Mouse (Mus musculus): ENCODE measurements around the gene Copz2. TPM values are rescaled to one million over a fixed set of nuclear protein-coding genes. Genes with fewer than 3 reads are reported as not detected.
A peak's percentile ranks its signal among the peaks of the same experiment; 100 is the strongest.
"Not testable (repeated sequence)": the region's sequence is repeated elsewhere in the genome, so short reads cannot be mapped to it uniquely, and the experiment has no call there.

Gene Copz2
- polyA plus RNA-seq, 1 experiment = 39.7 TPM

GRCm38 (mm10) chr11:96837298-96837697, 12.4 kb upstream of the Copz2 start:
- 42% methylated on average over 9 of the region's 9 CpGs for WGBS
- DNase-seq = no peak
- TF ChIP-seq CTCF (IDR thresholded peaks at IDR 0.05; ENCODE audit: insufficient read depth, low read length) (peak; percentile 40; the same call in 1 of the 2 replicates), POLR2A (IDR thresholded peaks at IDR 0.05; ENCODE audit: borderline replicate concordance, extremely low read depth, low read depth, low read length) (no peak)
- Histone ChIP-seq H3K4me1 (ENCODE audit: control insufficient read depth, insufficient read depth, low read length) (no peaks in the 10 kb centered on the region), H3K4me3 (replicated peaks; ENCODE audit: extremely low read depth, low read depth, low read length) (no peak overlapping the region)

GRCm38 (mm10) chr11:96838341-96838740, 11.3 kb upstream of the Copz2 start:
- WGBS = 60% methylated on average over 4 of the region's 4 CpGs
- TF ChIP-seq CTCF (IDR thresholded peaks at IDR 0.05; ENCODE audit: insufficient read depth, low read length) = no peak
- no peak for TF ChIP-seq POLR2A (IDR thresholded peaks at IDR 0.05; ENCODE audit: borderline replicate concordance, extremely low read depth, low read depth, low read length)
- no peak overlapping the region for H3K4me3 ChIP-seq (replicated peaks; ENCODE audit: extremely low read depth, low read depth, low read length)
- DNase-seq = no peak
- H3K4me1 ChIP-seq (ENCODE audit: control insufficient read depth, insufficient read depth, low read length) = no peaks in the 10 kb centered on the region

DNA sequence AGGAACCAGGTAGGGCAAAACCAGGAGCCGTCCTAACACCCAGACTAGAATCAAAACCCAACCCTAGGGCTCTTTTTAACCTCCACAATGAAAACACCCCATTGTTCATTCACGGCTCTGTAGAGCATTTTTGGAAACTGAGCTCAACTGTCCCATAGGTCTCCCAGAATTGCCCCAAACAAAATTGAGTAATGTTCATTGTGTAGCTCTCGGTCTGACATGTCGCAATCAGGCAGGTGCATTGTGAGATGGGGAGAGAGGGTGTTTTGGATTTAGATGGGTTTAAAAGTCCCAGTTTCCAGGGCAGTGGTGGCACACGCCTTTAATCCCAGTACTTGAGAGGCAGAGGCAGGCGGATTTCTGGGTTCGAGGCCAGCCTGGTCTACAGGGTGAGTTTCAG, 10.2 kb upstream of the Copz2 start:
- TF ChIP-seq CTCF (IDR thresholded peaks at IDR 0.05; ENCODE audit: insufficient read depth, low read length) (no peak), POLR2A (IDR thresholded peaks at IDR 0.05; ENCODE audit: borderline replicate concordance, extremely low read depth, low read depth, low read length) (no peak)
- Histone ChIP-seq H3K4me1 (ENCODE audit: control insufficient read depth, insufficient read depth, low read length) (no peaks in the 10 kb centered on the region), H3K4me3 (replicated peaks; ENCODE audit: extremely low read depth, low read depth, low read length) (no peak overlapping the region)
- 82% methylated on average over 7 of the region's 7 CpGs for WGBS
- DNase-seq = no peak

GRCm38 (mm10) chr11:96839877-96840276, 9.8 kb upstream of the Copz2 start:
- Histone ChIP-seq H3K4me1 (ENCODE audit: control insufficient read depth, insufficient read depth, low read length) (no peaks in the 10 kb centered on the region), H3K4me3 (replicated peaks; ENCODE audit: extremely low read depth, low read depth, low read length) (no peak overlapping the region)
- 69% methylated on average over 3 of the region's 3 CpGs for WGBS
- TF ChIP-seq CTCF (IDR thresholded peaks at IDR 0.05; ENCODE audit: insufficient read depth, low read length) (no peak), POLR2A (IDR thresholded peaks at IDR 0.05; ENCODE audit: borderline replicate concordance, extremely low read depth, low read depth, low read length) (no peak)
- DNase-seq = no peak

DNA sequence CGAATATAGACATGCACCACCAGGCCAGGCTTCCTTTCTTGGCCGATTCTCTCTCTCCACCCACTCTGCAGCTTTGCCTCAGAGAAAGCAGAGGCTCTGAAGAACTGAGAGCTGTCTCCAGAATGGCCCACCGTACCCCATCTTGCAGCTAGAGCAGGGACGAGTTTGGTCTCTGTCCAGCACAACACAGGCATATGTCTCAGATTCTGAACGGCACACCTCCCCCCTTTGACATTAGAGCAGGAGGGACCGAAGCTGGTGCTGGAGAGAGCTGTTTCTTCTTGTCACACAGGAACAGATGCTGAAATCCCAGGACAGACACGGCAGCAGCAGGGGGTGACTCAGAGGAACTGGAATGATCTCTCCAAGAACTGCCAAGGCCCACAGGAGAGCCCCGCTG, 9.4 kb upstream of the Copz2 start:
- DNase-seq = no peak
- TF ChIP-seq CTCF (IDR thresholded peaks at IDR 0.05; ENCODE audit: insufficient read depth, low read length) (no peak), POLR2A (IDR thresholded peaks at IDR 0.05; ENCODE audit: borderline replicate concordance, extremely low read depth, low read depth, low read length) (no peak)
- no peak overlapping the region for H3K4me3 ChIP-seq (replicated peaks; ENCODE audit: extremely low read depth, low read depth, low read length)
- WGBS = 41% methylated on average over 8 of the region's 8 CpGs
- no peaks in the 10 kb centered on the region for H3K4me1 ChIP-seq (ENCODE audit: control insufficient read depth, insufficient read depth, low read length)

DNA sequence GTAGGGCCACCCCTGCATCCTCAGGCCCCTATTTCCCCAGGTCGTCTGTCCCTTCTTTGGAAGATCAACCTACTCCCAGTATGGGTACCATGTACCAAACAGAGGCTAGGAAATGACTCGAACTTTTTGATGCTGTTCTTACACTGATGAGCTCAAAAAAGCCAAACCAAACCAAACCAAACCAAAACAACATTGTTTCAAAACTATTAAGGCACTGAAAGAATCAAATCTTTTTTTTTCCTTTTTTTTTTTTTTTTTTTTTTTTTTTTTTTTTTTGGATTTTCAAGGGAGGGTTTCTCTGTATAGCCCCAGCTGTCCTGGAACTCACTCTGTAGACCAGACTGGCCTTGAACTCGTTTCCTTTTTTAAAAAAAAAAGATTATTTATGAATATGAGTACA, 6.0 kb upstream of the Copz2 start:
- whole genome bisulfite sequencing = 47% methylated on average over 3 of the region's 3 CpGs
- no peak for TF ChIP-seq POLR2A (IDR thresholded peaks at IDR 0.05; ENCODE audit: borderline replicate concordance, extremely low read depth, low read depth, low read length)
- no peak for TF ChIP-seq CTCF (IDR thresholded peaks at IDR 0.05; ENCODE audit: insufficient read depth, low read length)
- no peak overlapping the region for H3K4me3 ChIP-seq (replicated peaks; ENCODE audit: extremely low read depth, low read depth, low read length)
- no peak for DNase-seq
- H3K4me1 ChIP-seq (ENCODE audit: control insufficient read depth, insufficient read depth, low read length) = no peaks in the 10 kb centered on the region

- 52% methylated on average over 3 of the region's 3 CpGs for WGBS
- Histone ChIP-seq H3K4me3 (replicated peaks; ENCODE audit: extremely low read depth, low read depth, low read length) (no peak overlapping the region), H3K4me1 (ENCODE audit: control insufficient read depth, insufficient read depth, low read length) (peaks cover 5% of the 10 kb centered on the region; the same call in 1 of the 2 replicates)
- TF ChIP-seq CTCF (IDR thresholded peaks at IDR 0.05; ENCODE audit: insufficient read depth, low read length) (no peak), POLR2A (IDR thresholded peaks at IDR 0.05; ENCODE audit: borderline replicate concordance, extremely low read depth, low read depth, low read length) (no peak)
- DNase-seq = no peak
Observed at GRCm38 (mm10) chr11:96847240-96847639, 2.4 kb upstream of the Copz2 start.

DNA sequence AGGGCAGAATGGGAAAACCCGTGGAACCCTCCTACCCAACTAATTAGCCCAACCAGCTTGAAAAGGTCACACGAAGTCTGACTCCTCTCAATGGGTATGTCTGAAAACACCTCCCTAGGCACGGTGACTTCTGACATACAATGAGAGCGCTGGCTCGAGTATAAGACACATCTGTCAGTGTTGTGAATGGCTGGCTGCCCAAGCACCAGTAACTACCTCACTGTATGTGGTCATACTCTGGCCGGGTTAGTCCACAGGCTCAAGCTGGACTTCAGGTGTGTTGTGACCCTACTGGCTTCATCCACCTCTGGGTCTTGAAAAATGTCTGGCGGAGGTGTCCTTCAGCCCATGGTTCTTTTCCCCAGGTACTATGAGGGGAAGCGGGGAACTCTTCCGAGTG, 976 bp upstream of the Copz2 start:
- no peak for TF ChIP-seq POLR2A (IDR thresholded peaks at IDR 0.05; ENCODE audit: borderline replicate concordance, extremely low read depth, low read depth, low read length)
- TF ChIP-seq CTCF (IDR thresholded peaks at IDR 0.05; ENCODE audit: insufficient read depth, low read length) = no peak
- WGBS = 66% methylated on average over 9 of the region's 9 CpGs
- Histone ChIP-seq H3K4me3 (replicated peaks; ENCODE audit: extremely low read depth, low read depth, low read length) (no peak overlapping the region), H3K4me1 (ENCODE audit: control insufficient read depth, insufficient read depth, low read length) (peaks cover 5% of the 10 kb centered on the region; the same call in 1 of the 2 replicates)
- DNase-seq = no peak

GRCm38 (mm10) chr11:96849145-96849544, 525 bp upstream of the Copz2 start:
- not testable (repeated sequence) for H3K4me3 ChIP-seq (replicated peaks; ENCODE audit: extremely low read depth, low read depth, low read length); H3K4me1 ChIP-seq (ENCODE audit: control insufficient read depth, insufficient read depth, low read length); DNase-seq
- 56% methylated on average over 5 of the region's 5 CpGs for WGBS

DNA sequence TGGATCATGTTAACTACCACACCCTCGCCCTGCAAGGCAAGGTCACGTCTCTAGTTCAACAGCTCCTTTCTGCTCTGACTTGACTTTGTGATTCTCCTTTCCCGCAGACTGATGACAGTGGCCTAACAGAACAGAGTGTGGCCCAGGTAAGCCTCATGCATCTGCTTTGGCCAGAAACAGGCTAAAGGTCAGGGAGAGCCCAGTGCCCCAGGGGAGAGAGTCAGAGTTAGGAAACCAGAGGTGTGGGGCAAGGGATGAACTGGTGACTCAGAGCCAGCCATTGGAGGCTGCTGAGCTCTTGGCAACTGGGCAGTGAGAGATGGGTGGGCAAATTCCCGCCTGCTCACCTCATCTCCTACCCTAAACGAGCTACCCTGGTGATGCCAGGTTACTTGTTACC, 7.8 kb downstream of the Copz2 start:
- Histone ChIP-seq H3K4me3 (replicated peaks; ENCODE audit: extremely low read depth, low read depth, low read length) (no peak overlapping the region), H3K4me1 (ENCODE audit: control insufficient read depth, insufficient read depth, low read length) (peaks cover 5% of the 10 kb centered on the region)
- TF ChIP-seq CTCF (IDR thresholded peaks at IDR 0.05; ENCODE audit: insufficient read depth, low read length) = no peak
- WGBS = 84% methylated on average over 5 of the region's 5 CpGs
- DNase-seq = no peak

GRCm38 (mm10) chr11:96859635-96860034, 10.0 kb downstream of the Copz2 start:
- WGBS = 78% methylated on average over 4 of the region's 4 CpGs
- TF ChIP-seq POLR2A (IDR thresholded peaks at IDR 0.05; ENCODE audit: borderline replicate concordance, extremely low read depth, low read depth, low read length) (no peak), CTCF (IDR thresholded peaks at IDR 0.05; ENCODE audit: insufficient read depth, low read length) (no peak)
- Histone ChIP-seq H3K4me1 (ENCODE audit: control insufficient read depth, insufficient read depth, low read length) (peaks cover 8% of the 10 kb centered on the region), H3K4me3 (replicated peaks; ENCODE audit: extremely low read depth, low read depth, low read length) (no peak overlapping the region)
- no peak for DNase-seq
